Mouse (Mus musculus) forebrain, postnatal 0 days (tissue): ENCODE measurements at regions not wholly inside any gene's neighbourhood (a gene's known extent, or its start where the extent isn't known, plus 50 kb on each side); places are given as distances from the start of the nearest gene placed in this dataset.

Experiments used
- ATAC-seq: fragments of 200-750 bp; cut with Nextera tagmentation; 2 replicates; pipeline ENCODE4 v1.8.0; 2017; ENCODE audit warnings: mild to moderate bottlenecking, moderate library complexity
- DNase-seq: peaks from one replicate; pipeline ENCODE4 v3.0.0-alpha.2; 2015
- H3K27ac ChIP-seq: fragments of 300-500 bp; sonication (generic); 2 replicates; pipeline ENCODE4 v1.5.1; 2014; ENCODE audit warnings: low read depth, mild to moderate bottlenecking, antibody characterized with exemption, low read length, moderate library complexity, mixed read lengths
- H3K27me3 ChIP-seq: fragments of 300-500 bp; sonication (generic); 2 replicates; pipeline ENCODE4 v1.6.1; 2014; ENCODE audit warnings: mild to moderate bottlenecking, low read length, mixed read lengths; ENCODE audit not compliant: insufficient read depth
- H3K36me3 ChIP-seq: fragments of 300-500 bp; sonication (generic); 2 replicates; pipeline ENCODE4 v1.6.1; 2014; ENCODE audit warnings: mild to moderate bottlenecking, moderate library complexity; ENCODE audit not compliant: insufficient read depth
- H3K4me1 ChIP-seq: fragments of 300-500 bp; sonication (generic); 2 replicates; pipeline ENCODE4 v1.6.1; 2014; ENCODE audit warnings: antibody characterized with exemption; ENCODE audit not compliant: insufficient read depth
- H3K4me2 ChIP-seq: fragments of 300-500 bp; sonication (generic); 2 replicates; pipeline ENCODE4 v1.6.1; 2014; ENCODE audit warnings: low read depth, mild to moderate bottlenecking, moderate library complexity
- H3K4me3 ChIP-seq: fragments of 300-500 bp; sonication (generic); 2 replicates; pipeline ENCODE4 v1.5.1; 2014; ENCODE audit warnings: low read depth, low read length, mixed read lengths
- H3K9ac ChIP-seq: fragments of 300-500 bp; sonication (generic); 2 replicates; pipeline ENCODE4 v1.6.1; 2014; ENCODE audit warnings: mild to moderate bottlenecking
- H3K9me3 ChIP-seq: fragments of 300-500 bp; sonication (generic); 2 replicates; pipeline ENCODE4 v1.6.1; 2016; ENCODE audit warnings: low read length
- CTCF ChIP-seq: sonication (generic); IDR thresholded peaks from 2 replicates; pipeline ENCODE4 v1.5.1; 2016; ENCODE audit warnings: antibody characterized with exemption, control low read depth, low read depth
- WGBS: fragments of 180-500 bp; shearing (Covaris S2); extraction: QIAGEN DNeasy Blood & Tissue Kit; methylation state at CpG from one replicate; pipeline ENCODE4 v1.1.7; 2014; 5-methylcytosine and 5-hydroxymethylcytosine counted together

GRCm38 (mm10) chr17:75906643-75907042, 354.9 kb upstream of the Fam98a start:
- Histone ChIP-seq H3K9ac (no peak overlapping the region), H3K4me3 (no peak overlapping the region), H3K27ac (no peak overlapping the region), H3K9me3 (no peaks in the 10 kb centered on the region), H3K4me1 (no peaks in the 10 kb centered on the region), H3K27me3 (no peaks in the 10 kb centered on the region), H3K4me2 (no peak overlapping the region), H3K36me3 (no peaks in the 10 kb centered on the region)
- ATAC-seq, result no peak; the same call in 1 of the 2 replicates
- no peak for TF ChIP-seq CTCF
- no peak for DNase-seq
- 58% methylated on average over 3 of the region's 3 CpGs for WGBS

- no peaks in the 10 kb centered on the region for H3K4me1 ChIP-seq
- no peak overlapping the region for H3K27ac ChIP-seq
- no peak overlapping the region for H3K9ac ChIP-seq
- no peak for TF ChIP-seq CTCF
- H3K36me3 ChIP-seq, result no peaks in the 10 kb centered on the region
- 74% methylated on average over 6 of the region's 6 CpGs for WGBS
- H3K4me3 ChIP-seq, result no peak overlapping the region
- DNase-seq, result no peak
- ATAC-seq, result no peak; the same call in 1 of the 2 replicates
- H3K4me2 ChIP-seq, result no peak overlapping the region
- no peaks in the 10 kb centered on the region for H3K9me3 ChIP-seq
- no peaks in the 10 kb centered on the region for H3K27me3 ChIP-seq
Observed at GRCm38 (mm10) chr17:75895436-75895835, 343.7 kb upstream of the Fam98a start.

GRCm38 (mm10) chr17:75894934-75895333, 343.2 kb upstream of the Fam98a start:
- H3K4me1 ChIP-seq, result no peaks in the 10 kb centered on the region
- no peak for TF ChIP-seq CTCF
- H3K9ac ChIP-seq, result no peak overlapping the region
- H3K27me3 ChIP-seq, result no peaks in the 10 kb centered on the region
- no peaks in the 10 kb centered on the region for H3K9me3 ChIP-seq
- ATAC-seq, result peak; percentile 66
- no peak overlapping the region for H3K4me2 ChIP-seq
- peak; percentile 24 for DNase-seq
- H3K27ac ChIP-seq, result no peak overlapping the region
- WGBS, result 55% methylated on average over 4 of the region's 4 CpGs
- H3K36me3 ChIP-seq, result no peaks in the 10 kb centered on the region
- no peak overlapping the region for H3K4me3 ChIP-seq

GRCm38 (mm10) chr17:75893559-75893958, 341.8 kb upstream of the Fam98a start:
- H3K4me1 ChIP-seq, result no peaks in the 10 kb centered on the region
- H3K9ac ChIP-seq, result no peak overlapping the region
- H3K9me3 ChIP-seq, result no peaks in the 10 kb centered on the region
- H3K4me2 ChIP-seq, result no peak overlapping the region
- 23% methylated on average over 1 of the region's 1 CpGs for WGBS
- no peaks in the 10 kb centered on the region for H3K36me3 ChIP-seq
- ATAC-seq (no peak), DNase-seq (no peak)
- H3K4me3 ChIP-seq, result no peak overlapping the region
- no peak for TF ChIP-seq CTCF
- H3K27me3 ChIP-seq, result no peaks in the 10 kb centered on the region
- H3K27ac ChIP-seq, result no peak overlapping the region

GRCm38 (mm10) chr17:75892156-75892555, 340.4 kb upstream of the Fam98a start:
- TF ChIP-seq CTCF, result no peak
- Histone ChIP-seq H3K27ac (no peak overlapping the region), H3K27me3 (no peaks in the 10 kb centered on the region), H3K9ac (no peak overlapping the region), H3K36me3 (no peaks in the 10 kb centered on the region), H3K4me2 (no peak overlapping the region), H3K4me1 (no peaks in the 10 kb centered on the region), H3K9me3 (no peaks in the 10 kb centered on the region), H3K4me3 (no peak overlapping the region)
- ATAC-seq, result no peak
- no peak for DNase-seq
- WGBS, result 93% methylated on average over 4 of the region's 4 CpGs

- H3K9me3 ChIP-seq, result no peaks in the 10 kb centered on the region
- H3K36me3 ChIP-seq, result no peaks in the 10 kb centered on the region
- ATAC-seq, result no peak
- H3K27me3 ChIP-seq, result no peaks in the 10 kb centered on the region
- H3K9ac ChIP-seq, result no peak overlapping the region
- no peak overlapping the region for H3K4me3 ChIP-seq
- no peak for DNase-seq
- H3K27ac ChIP-seq, result no peak overlapping the region
- no peak overlapping the region for H3K4me2 ChIP-seq
- WGBS, result 84% methylated on average over 4 of the region's 4 CpGs
- no peaks in the 10 kb centered on the region for H3K4me1 ChIP-seq
- no peak for TF ChIP-seq CTCF
Observed at GRCm38 (mm10) chr17:75891564-75891963, 339.8 kb upstream of the Fam98a start.

GRCm38 (mm10) chr17:75877848-75878247, 326.1 kb upstream of the Fam98a start:
- TF ChIP-seq CTCF, result peak; percentile 53
- no peak overlapping the region for H3K27ac ChIP-seq
- ATAC-seq (no peak), DNase-seq (peak; percentile 7)
- no peaks in the 10 kb centered on the region for H3K36me3 ChIP-seq
- no peaks in the 10 kb centered on the region for H3K4me1 ChIP-seq
- WGBS, result 22% methylated on average over 1 of the region's 1 CpGs
- no peak overlapping the region for H3K9ac ChIP-seq
- no peaks in the 10 kb centered on the region for H3K9me3 ChIP-seq
- H3K4me3 ChIP-seq, result no peak overlapping the region
- no peak overlapping the region for H3K4me2 ChIP-seq
- H3K27me3 ChIP-seq, result no peaks in the 10 kb centered on the region

- H3K27ac ChIP-seq, result no peak overlapping the region
- no peak for DNase-seq
- WGBS, result 55% methylated on average over 7 of the region's 7 CpGs
- H3K4me1 ChIP-seq, result no peaks in the 10 kb centered on the region
- H3K9me3 ChIP-seq, result no peaks in the 10 kb centered on the region
- H3K27me3 ChIP-seq, result no peaks in the 10 kb centered on the region
- TF ChIP-seq CTCF, result no peak
- no peak overlapping the region for H3K4me3 ChIP-seq
- H3K9ac ChIP-seq, result no peak overlapping the region
- no peak overlapping the region for H3K4me2 ChIP-seq
- no peak for ATAC-seq
- no peaks in the 10 kb centered on the region for H3K36me3 ChIP-seq
Observed at GRCm38 (mm10) chr17:75876895-75877294, 325.1 kb upstream of the Fam98a start.
